Mouse (Mus musculus) testis, adult 2 months (tissue): ENCODE results near the gene Pdxdc1.

ENCODE experiments used
- CTCF ChIP-seq: fragments of 200-500 bp; IDR thresholded peaks from 2 replicates; pipeline ENCODE4 v1.5.1; 2012; ENCODE audit warnings: low read depth, mild to moderate bottlenecking, inconsistent platforms, low read length, moderate library complexity; ENCODE audit not compliant: control insufficient read depth, insufficient read depth, insufficient replicate concordance
- POLR2A ChIP-seq: fragments of 200-500 bp; IDR thresholded peaks from 2 replicates; pipeline ENCODE4 v1.6.1; 2012; ENCODE audit warnings: low read depth, mild to moderate bottlenecking, inconsistent platforms, low read length, moderate library complexity; ENCODE audit not compliant: control insufficient read depth

DNA sequence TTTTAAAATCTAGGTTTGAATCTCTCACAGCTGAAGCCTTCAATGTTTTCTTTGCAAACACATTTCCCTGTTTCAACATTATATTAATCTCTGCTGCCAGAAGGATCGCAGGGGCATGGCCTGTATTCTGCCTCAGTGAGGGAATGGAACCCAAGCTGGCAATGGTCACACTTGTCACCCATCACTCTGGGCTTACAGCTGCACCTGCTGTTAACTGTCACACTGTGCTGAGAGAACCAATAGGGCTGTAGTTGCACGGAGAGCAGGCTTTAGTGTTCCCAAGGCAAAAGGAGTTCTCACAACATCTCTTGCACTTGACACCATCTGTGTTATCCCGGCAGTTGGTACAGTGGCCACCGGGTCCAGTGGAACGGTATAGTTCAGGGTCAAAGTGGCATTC, 17.2 kb upstream of the Pdxdc1 start:
- TF ChIP-seq POLR2A (no peak), CTCF (no peak)
